Mouse (Mus musculus) ES-Bruce4 (cell line): ENCODE results near the gene Bco1.

Source experiments
- CTCF ChIP-seq: IDR thresholded peaks from one replicate; pipeline ENCODE4 v1.8.1; 2011; ENCODE audit warnings: low read depth, low read length
- POLR2A ChIP-seq: IDR thresholded peaks from one replicate; pipeline ENCODE4 v1.8.1; 2011; ENCODE audit warnings: low read length; ENCODE audit not compliant: insufficient read depth

- no peak for TF ChIP-seq CTCF
- no peak for TF ChIP-seq POLR2A
These were observed 25.9 kb upstream of the Bco1 start for GRCm38 (mm10) chr8:117069708-117070107.
